Mouse (Mus musculus): Measurements from ENCODE around the gene Prr7. TPM values are rescaled to one million over a fixed set of nuclear protein-coding genes. Genes with fewer than 3 reads are reported as not detected.

The Prr7 gene
- polyA plus RNA-seq, 1 experiment from 2014 or later: 5.1 TPM

- peak overlapping the region; percentile 79 for H3K4me2 ChIP-seq
- H3K27me3 ChIP-seq: no peaks in the 10 kb centered on the region
- H3K4me1 ChIP-seq (replicated peaks): peaks cover 30% of the 10 kb centered on the region
- no peak for ATAC-seq (ENCODE audit: low FRiP score, low read depth)
- no peaks in the 10 kb centered on the region for H3K9me3 ChIP-seq
- peak overlapping the region; percentile 85 for H3K4me3 ChIP-seq
- H3K27ac ChIP-seq (replicated peaks): no peak overlapping the region
- H3K36me3 ChIP-seq: no peaks in the 10 kb centered on the region
- no peak overlapping the region for H3K9ac ChIP-seq
- WGBS: 32% methylated on average over 9 of the region's 9 CpGs
These were observed 49.8 kb downstream of the Prr7 start for GRCm38 (mm10) chr13:55513828-55514227.

DNA sequence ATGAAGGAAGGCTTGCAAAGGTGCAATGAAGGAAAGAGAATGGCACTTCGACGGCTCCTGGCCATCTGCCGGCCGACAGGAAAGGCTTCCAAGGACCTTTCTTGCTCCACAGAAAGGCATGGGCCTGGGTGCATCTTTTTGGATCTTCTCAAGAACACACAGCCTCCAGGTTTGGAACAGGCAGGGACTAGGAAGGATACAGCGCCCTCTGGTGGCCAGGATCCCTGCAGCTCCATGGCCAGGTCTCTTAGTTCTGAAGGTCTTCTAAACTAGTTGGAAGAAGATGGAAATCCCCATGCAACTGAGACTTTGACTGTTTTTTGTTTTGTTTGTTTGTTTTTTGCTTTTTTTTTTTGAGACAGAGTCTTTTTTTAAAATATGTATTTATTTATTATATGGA, 52.9 kb downstream of the Prr7 start:
- H3K27ac ChIP-seq (replicated peaks): no peak overlapping the region
- H3K4me3 ChIP-seq: no peak overlapping the region
- H3K9ac ChIP-seq: no peak overlapping the region
- H3K36me3 ChIP-seq: no peaks in the 10 kb centered on the region
- ATAC-seq (ENCODE audit: low FRiP score, low read depth): no peak
- H3K27me3 ChIP-seq: no peaks in the 10 kb centered on the region
- H3K4me1 ChIP-seq (replicated peaks): peaks cover 13% of the 10 kb centered on the region
- no peak overlapping the region for H3K4me2 ChIP-seq
- WGBS: 6% methylated on average over 5 of the region's 5 CpGs
- no peaks in the 10 kb centered on the region for H3K9me3 ChIP-seq

GRCm38 (mm10) chr13:55519606-55520005, 55.5 kb downstream of the Prr7 start:
- 83% methylated on average over 4 of the region's 4 CpGs for WGBS
- Histone ChIP-seq H3K9ac (no peak overlapping the region), H3K4me3 (no peak overlapping the region), H3K27ac (replicated peaks) (no peak overlapping the region), H3K36me3 (no peaks in the 10 kb centered on the region), H3K27me3 (no peaks in the 10 kb centered on the region), H3K9me3 (no peaks in the 10 kb centered on the region), H3K4me2 (no peak overlapping the region), H3K4me1 (replicated peaks) (no peaks in the 10 kb centered on the region)
- no peak for ATAC-seq (ENCODE audit: low FRiP score, low read depth)

DNA sequence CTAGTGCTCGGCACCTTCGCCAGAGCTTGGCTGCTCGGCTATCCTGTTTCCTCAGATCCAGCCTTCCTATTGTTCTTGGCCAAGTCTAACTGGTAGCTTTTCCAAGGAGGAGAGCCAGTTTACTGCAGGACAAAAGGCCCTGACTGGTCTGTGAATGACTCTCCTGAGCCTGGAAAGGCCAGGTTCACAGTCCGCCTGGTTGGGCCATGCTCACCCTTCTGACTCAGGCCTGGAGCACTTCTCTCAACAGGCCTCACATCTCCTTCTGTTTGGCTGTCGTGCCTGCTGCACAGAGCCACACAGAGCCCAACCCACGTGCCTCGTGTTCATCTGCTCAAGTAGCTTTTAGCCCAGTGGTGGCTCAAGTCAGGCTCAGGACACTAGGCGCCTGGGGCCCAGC, 58.7 kb downstream of the Prr7 start:
- Histone ChIP-seq H3K4me2 (no peak overlapping the region), H3K36me3 (no peaks in the 10 kb centered on the region), H3K9me3 (no peaks in the 10 kb centered on the region), H3K9ac (no peak overlapping the region), H3K4me3 (no peak overlapping the region), H3K27ac (replicated peaks) (no peak overlapping the region), H3K27me3 (no peaks in the 10 kb centered on the region), H3K4me1 (replicated peaks) (no peaks in the 10 kb centered on the region)
- ATAC-seq (ENCODE audit: low FRiP score, low read depth): no peak
- WGBS: 63% methylated on average over 8 of the region's 8 CpGs

Small RNA genes lying within 50 kb of the gene (microRNA-seq; reads per million reads assigned to microRNA genes)
- gene Mir6943 (not detected), gene Mir6944 (79.8 reads per million, percentile 49 among the genes with 10 or more reads in this experiment), gene Mir6945 (2.2 reads per million, percentile 3 among the genes with 10 or more reads in this experiment)

Other genes with a start within 250 kb of the Prr7 start
- 338 and 343 TPM in 2 replicates for gene Prelid1, start 143.8 kb upstream of the Prr7 start, polyA plus RNA-seq (2015; fragmentation: Nextera tagmentation; extraction: Ambion mirVana)
- gene Rab24, start 142.3 kb upstream of the Prr7 start, polyA plus RNA-seq (2015; fragmentation: Nextera tagmentation; extraction: Ambion mirVana): 103 and 108 TPM in 2 replicates
- 11.3 and 14.4 TPM in 2 replicates for gene Mxd3, start 134.4 kb upstream of the Prr7 start, polyA plus RNA-seq (2015; fragmentation: Nextera tagmentation; extraction: Ambion mirVana)
- 49.5 and 50.1 TPM in 2 replicates for gene Lman2, start 101.5 kb upstream of the Prr7 start, polyA plus RNA-seq (2015; fragmentation: Nextera tagmentation; extraction: Ambion mirVana)
- gene Rgs14, start 94.5 kb upstream of the Prr7 start, polyA plus RNA-seq (2015; fragmentation: Nextera tagmentation; extraction: Ambion mirVana): 0.29 and 0.41 TPM in 2 replicates
- gene Slc34a1, start 66.1 kb upstream of the Prr7 start, polyA plus RNA-seq (2015; fragmentation: Nextera tagmentation; extraction: Ambion mirVana): 0.04 and 0.17 TPM in 2 replicates
- gene Pfn3, start 49.0 kb upstream of the Prr7 start, polyA plus RNA-seq (2015; fragmentation: Nextera tagmentation; extraction: Ambion mirVana): 0.72 and 1.1 TPM in 2 replicates
- gene F12, start 37.5 kb upstream of the Prr7 start, polyA plus RNA-seq (2015; fragmentation: Nextera tagmentation; extraction: Ambion mirVana): 0.17 and 0.66 TPM in 2 replicates
- 38.2 and 40.7 TPM in 2 replicates for gene Grk6, start 19.2 kb upstream of the Prr7 start, polyA plus RNA-seq (2015; fragmentation: Nextera tagmentation; extraction: Ambion mirVana)
- gene Dbn1, start 23.8 kb downstream of the Prr7 start, polyA plus RNA-seq (2015; fragmentation: Nextera tagmentation; extraction: Ambion mirVana): 498 and 572 TPM in 2 replicates
- 158 and 171 TPM in 2 replicates for gene Pdlim7, start 49.4 kb downstream of the Prr7 start, polyA plus RNA-seq (2015; fragmentation: Nextera tagmentation; extraction: Ambion mirVana)
- gene Dok3, start 65.0 kb downstream of the Prr7 start, polyA plus RNA-seq (2015; fragmentation: Nextera tagmentation; extraction: Ambion mirVana): 5.2 and 5.3 TPM in 2 replicates
- 54.5 and 58.8 TPM in 2 replicates for gene Ddx41, start 72.4 kb downstream of the Prr7 start, polyA plus RNA-seq (2015; fragmentation: Nextera tagmentation; extraction: Ambion mirVana)
- gene Fam193b, start 106.9 kb downstream of the Prr7 start, polyA plus RNA-seq (2015; fragmentation: Nextera tagmentation; extraction: Ambion mirVana): 52.9 and 54.8 TPM in 2 replicates
- gene Tmed9, start 109.5 kb downstream of the Prr7 start, polyA plus RNA-seq (2015; fragmentation: Nextera tagmentation; extraction: Ambion mirVana): 98.0 and 101 TPM in 2 replicates
- gene B4galt7, start 135.6 kb downstream of the Prr7 start, polyA plus RNA-seq (2015; fragmentation: Nextera tagmentation; extraction: Ambion mirVana): 44.8 and 46.0 TPM in 2 replicates
- gene Caml, start 158.7 kb downstream of the Prr7 start, polyA plus RNA-seq (2015; fragmentation: Nextera tagmentation; extraction: Ambion mirVana): 98.6 and 103 TPM in 2 replicates
- 23.9 and 24.1 TPM in 2 replicates for gene Ddx46, start 170.8 kb downstream of the Prr7 start, polyA plus RNA-seq (2015; fragmentation: Nextera tagmentation; extraction: Ambion mirVana)
- 74.1 and 76.9 TPM in 2 replicates for gene B230219D22Rik, start 228.9 kb downstream of the Prr7 start, polyA plus RNA-seq (2015; fragmentation: Nextera tagmentation; extraction: Ambion mirVana)

Data from hindbrain, embryonic 15.5 days (tissue).